23 mouse cellular contexts compared by ENCODE assay signal in genomic region chr10:37112812-37113211, GRCm38 (mm10). TPM values are rescaled to one million over a fixed set of nuclear protein-coding genes. Genes with fewer than 3 reads are reported as not detected.
DNase-seq lines count a peak whose midpoint lies in the region; ATAC-seq and TF ChIP-seq lines count a peak whose summit lies in the region.
"Had no signal": no experiment of that assay in that cellular context is flagged by ENCODE, and none has a peak within 500 bp of the region (broad histone marks: within the 10 kb centered on the region; RNA-seq: fewer than 3 reads in every experiment).

No protein-coding gene starts in this region.

- no peaks in the 10 kb centered on the region for H3K36me3 ChIP-seq in kidney, embryonic 15.5 days
- H3K36me3 ChIP-seq in kidney, adult 2 months (ENCODE audit: control insufficient read depth, insufficient read depth, low read length), result no peaks in the 10 kb centered on the region
- H3K36me3 ChIP-seq in kidney, postnatal 0 days (ENCODE audit: insufficient read depth, low read length), result no peaks in the 10 kb centered on the region
- H3K36me3 ChIP-seq: embryonic facial prominence, embryonic 13.5 days; embryonic facial prominence, embryonic 15.5 days; forebrain, embryonic 10.5 days; forebrain, embryonic 12.5 days had no signal

- TF ChIP-seq CTCF in kidney, adult 2 months (conservative IDR thresholded peaks at IDR 0.05; ENCODE audit: insufficient read depth, insufficient read length, low read depth, low read length), result no peak
- no peak for TF ChIP-seq CTCF in kidney, postnatal 0 days (IDR thresholded peaks at IDR 0.05; ENCODE audit: low read depth)

- 44% methylated on average over 4 of the region's 4 CpGs for WGBS in kidney, embryonic 15.5 days
- 57% methylated on average over 4 of the region's 4 CpGs for WGBS in kidney, adult 2 months
- 47% methylated on average over 4 of the region's 4 CpGs for WGBS in kidney, postnatal 0 days

- no peak overlapping the region for H3K4me2 ChIP-seq in kidney, embryonic 15.5 days
- no peak overlapping the region for H3K4me2 ChIP-seq in kidney, postnatal 0 days (ENCODE audit: low read length)
- H3K4me2 ChIP-seq: embryonic facial prominence, embryonic 13.5 days; embryonic facial prominence, embryonic 15.5 days; forebrain, embryonic 12.5 days had no signal

- no peak for DNase-seq in kidney, adult 2 months
- peak; percentile 42 for DNase-seq in kidney, postnatal 0 days (ENCODE audit: low spot score)
- DNase-seq in kidney, postnatal 14 days, result no peak
- DNase-seq: adrenal gland, adult 2 months; adrenal gland, postnatal 10 days; adrenal gland, postnatal 25 days; cerebellum, adult 11 months; cerebellum, adult 18-20 months; cerebellum, adult 8-10 months; cerebellum, adult 9-11 months; cerebellum, postnatal 14 days; cerebellum, postnatal 36 days had no signal

- H3K9me3 ChIP-seq in kidney, embryonic 15.5 days (replicated peaks), result no peaks in the 10 kb centered on the region
- H3K9me3 ChIP-seq in kidney, postnatal 0 days (replicated peaks; ENCODE audit: low read length), result no peaks in the 10 kb centered on the region
- H3K9me3 ChIP-seq: embryonic facial prominence, embryonic 13.5 days; embryonic facial prominence, embryonic 15.5 days; forebrain, embryonic 10.5 days; forebrain, embryonic 12.5 days had no signal

- TF ChIP-seq POLR2A in kidney, adult 2 months (IDR thresholded peaks at IDR 0.05; ENCODE audit: low read depth, low read length), result no peak

- no peak overlapping the region for H3K9ac ChIP-seq in kidney, embryonic 15.5 days
- no peak overlapping the region for H3K9ac ChIP-seq in kidney, postnatal 0 days (ENCODE audit: low read depth, low read length)
- H3K9ac ChIP-seq: embryonic facial prominence, embryonic 13.5 days; embryonic facial prominence, embryonic 15.5 days; forebrain, embryonic 12.5 days had no signal

- no peak overlapping the region for H3K27ac ChIP-seq in kidney, embryonic 15.5 days
- no peak overlapping the region for H3K27ac ChIP-seq in kidney, adult 2 months (ENCODE audit: insufficient read depth, low read depth, low read length)
- H3K27ac ChIP-seq in kidney, postnatal 0 days, result no peak overlapping the region
- H3K27ac ChIP-seq: embryonic facial prominence, embryonic 13.5 days; embryonic facial prominence, embryonic 15.5 days; forebrain, embryonic 10.5 days; forebrain, embryonic 12.5 days had no signal

- H3K27me3 ChIP-seq in kidney, embryonic 15.5 days, result no peaks in the 10 kb centered on the region
- no peaks in the 10 kb centered on the region; the same call in 1 of the 2 replicates for H3K27me3 ChIP-seq in kidney, adult 2 months (replicated peaks; ENCODE audit: control insufficient read depth, insufficient read depth, low read length)
- H3K27me3 ChIP-seq in kidney, postnatal 0 days (ENCODE audit: insufficient read depth, low read length), result no peaks in the 10 kb centered on the region
- H3K27me3 ChIP-seq: embryonic facial prominence, embryonic 13.5 days; embryonic facial prominence, embryonic 15.5 days; forebrain, embryonic 12.5 days had no signal

- ATAC-seq in kidney, embryonic 15.5 days (replicated peaks; ENCODE audit: low FRiP score), result peak; percentile 64
- ATAC-seq in kidney, postnatal 0 days (replicated peaks; ENCODE audit: low FRiP score, low read depth), result no peak
- ATAC-seq in megakaryocyte, adult 5-6 weeks (ENCODE audit: poor library complexity, severe bottlenecking), result peak; percentile 54
- no peak for ATAC-seq in megakaryocyte progenitor cell, adult 5-6 weeks (replicated peaks; ENCODE audit: poor library complexity)
- ATAC-seq: forebrain, embryonic 14.5 days; forebrain, embryonic 16.5 days had no signal

- H3K4me1 ChIP-seq in kidney, embryonic 15.5 days, result peaks cover 13% of the 10 kb centered on the region; the same call in 1 of the 2 replicates
- H3K4me1 ChIP-seq in kidney, adult 2 months (ENCODE audit: control insufficient read depth, insufficient read depth, low read length), result no peaks in the 10 kb centered on the region
- H3K4me1 ChIP-seq in kidney, postnatal 0 days (replicated peaks; ENCODE audit: insufficient read depth, low read length), result 0 out of 2 replicates have a peak, but pooled peaks cover 6% of the 10 kb centered on the region
- H3K4me1 ChIP-seq: embryonic facial prominence, embryonic 13.5 days; embryonic facial prominence, embryonic 15.5 days; forebrain, embryonic 10.5 days; forebrain, embryonic 12.5 days had no signal

- H3K4me3 ChIP-seq in kidney, embryonic 15.5 days (replicated peaks), result no peak overlapping the region
- no peak overlapping the region for H3K4me3 ChIP-seq in kidney, adult 2 months (ENCODE audit: insufficient read depth, low read depth, low read length)
- H3K4me3 ChIP-seq in kidney, postnatal 0 days (replicated peaks; ENCODE audit: low read depth, low read length), result no peak overlapping the region
- H3K4me3 ChIP-seq: embryonic facial prominence, embryonic 13.5 days; embryonic facial prominence, embryonic 15.5 days; erythroblast, embryonic 14.5 days; forebrain, embryonic 10.5 days; forebrain, embryonic 12.5 days had no signal

RNA-seq across cellular contexts. Expression of gene Marcks, which starts 25.9 kb away (rescaled TPM):
- polyA plus RNA-seq in kidney, embryonic 15.5 days (2015; fragmentation: Nextera tagmentation; extraction: Ambion mirVana), result 102 and 104 TPM in 2 replicates
- 14.4 and 15.3 TPM in 2 replicates for polyA plus RNA-seq in kidney, adult 2 months (2012; rRNA removed)
- polyA plus RNA-seq in kidney, postnatal 0 days (2015; fragmentation: Nextera tagmentation; extraction: Ambion mirVana), result 104 and 113 TPM in 2 replicates
- total RNA-seq in megakaryocyte, adult 5-6 weeks (2015), result 25.0 and 31.1 TPM in 2 replicates
- total RNA-seq in megakaryocyte, adult 5-6 weeks (2017), result 24.1 and 33.8 TPM in 2 replicates
- 6.9 and 7.6 TPM in 2 replicates for total RNA-seq in megakaryocyte progenitor cell, adult 5-6 weeks (2015)
- 6.7 and 9.1 TPM in 2 replicates for total RNA-seq in megakaryocyte progenitor cell, adult 5-6 weeks (2017)
- total RNA-seq: MEL had no signal

Comparison
In these comparisons a context has a peak if more than half of its experiments do, and no peak if none do; other contexts are left out.
1. ATAC-seq: peak in kidney, embryonic 15.5 days (single experiment) and megakaryocyte, adult 5-6 weeks (single experiment); none in kidney, postnatal 0 days (single experiment) and megakaryocyte progenitor cell, adult 5-6 weeks (single experiment).